Mouse (Mus musculus): ENCODE measurements around the gene Slc9b2. TPM values are rescaled to one million over a fixed set of nuclear protein-coding genes. Genes with fewer than 3 reads are reported as not detected.

The Slc9b2 gene
- polyA plus RNA-seq, 1 experiment from 2014 or later = 5.1 TPM

DNA sequence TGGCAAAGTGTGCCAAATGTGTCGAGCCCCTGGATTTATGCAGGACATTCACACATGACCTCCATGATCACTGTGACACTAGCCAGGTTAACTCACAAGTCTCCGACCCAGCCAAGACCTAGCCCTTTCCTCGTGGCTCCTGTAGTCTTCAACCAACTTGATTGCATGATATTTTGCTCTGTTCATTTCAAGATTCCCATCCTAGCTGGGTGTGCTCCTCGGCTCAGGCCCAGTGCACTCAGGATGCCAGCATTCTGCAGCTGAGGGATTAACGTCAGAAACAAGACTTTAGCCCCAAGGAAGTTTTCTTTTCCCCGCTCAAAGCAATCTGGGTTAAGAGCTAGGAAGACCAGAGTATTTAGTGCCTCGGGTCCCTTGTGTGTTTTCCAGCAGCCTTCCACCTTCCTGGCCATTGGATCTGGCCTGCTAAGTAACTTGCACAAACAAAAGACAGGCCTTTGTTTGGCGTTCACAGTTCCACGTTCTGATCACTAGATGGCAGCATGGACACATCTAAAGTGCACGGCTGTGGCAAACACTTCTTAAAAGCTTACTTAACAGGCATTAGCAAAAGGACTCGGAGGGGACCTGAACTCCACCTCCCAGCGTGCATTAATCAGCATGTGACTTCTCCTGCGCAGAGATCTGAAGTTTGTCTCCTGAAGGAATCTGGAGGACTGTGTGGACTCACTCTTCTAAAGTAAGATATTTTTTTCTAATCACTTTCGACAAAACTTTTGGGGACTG lies 26.7 kb upstream of the Slc9b2 start, which contains the start of gene Bdh2:
TSS of gene Bdh2 (plus strand) at position 553 of the 747 bp plus-strand sequence.
- no peaks in the 10 kb centered on the region for H3K9me3 ChIP-seq (ENCODE audit: control insufficient read depth, low read length)
- no peak within 1 kb of the TSS for H3K27ac ChIP-seq (replicated peaks; ENCODE audit: low read depth, low read length)
- ATAC-seq (ENCODE audit: insufficient number of reproducible peaks, low FRiP score, low TSS enrichment, low read depth) (peak; percentile 80), DNase-seq (ENCODE audit: low spot score) (peak; percentile 93)
- no peaks in the 10 kb centered on the region for H3K27me3 ChIP-seq (ENCODE audit: control insufficient read depth, insufficient read depth, low read length)
- H3K36me3 ChIP-seq (ENCODE audit: control insufficient read depth, insufficient read depth, low read length) = no peaks in the 10 kb centered on the region
- H3K4me1 ChIP-seq (ENCODE audit: control insufficient read depth, insufficient read depth, low read length) = 0 out of 2 replicates have a peak, but pooled peaks cover 2% of the 10 kb centered on the region
- 28% methylated on average over 14 of the region's 14 CpGs for WGBS
- H3K9ac ChIP-seq (ENCODE audit: low read length) = peak within 1 kb of the TSS; percentile 67
- H3K4me2 ChIP-seq (ENCODE audit: low read depth, severe bottlenecking) = no peak within 1 kb of the TSS
- H3K4me3 ChIP-seq (ENCODE audit: low read depth, low read length) = no peak within 1 kb of the TSS

- H3K4me3 ChIP-seq (ENCODE audit: low read depth, low read length) = no peak overlapping the region
- 81% methylated on average over 8 of the region's 8 CpGs for WGBS
- 0 out of 2 replicates have a peak, but pooled peaks cover 2% of the 10 kb centered on the region for H3K4me1 ChIP-seq (ENCODE audit: control insufficient read depth, insufficient read depth, low read length)
- no peaks in the 10 kb centered on the region for H3K27me3 ChIP-seq (ENCODE audit: control insufficient read depth, insufficient read depth, low read length)
- ATAC-seq (ENCODE audit: insufficient number of reproducible peaks, low FRiP score, low TSS enrichment, low read depth) (no peak), DNase-seq (ENCODE audit: low spot score) (no peak)
- no peaks in the 10 kb centered on the region for H3K9me3 ChIP-seq (ENCODE audit: control insufficient read depth, low read length)
- no peaks in the 10 kb centered on the region for H3K36me3 ChIP-seq (ENCODE audit: control insufficient read depth, insufficient read depth, low read length)
- H3K27ac ChIP-seq (replicated peaks; ENCODE audit: low read depth, low read length) = no peak overlapping the region
- H3K9ac ChIP-seq (ENCODE audit: low read length) = no peak overlapping the region
- no peak overlapping the region for H3K4me2 ChIP-seq (ENCODE audit: low read depth, severe bottlenecking)
These were observed 25.8 kb upstream of the Slc9b2 start for GRCm38 (mm10) chr3:135281701-135282100.

DNA sequence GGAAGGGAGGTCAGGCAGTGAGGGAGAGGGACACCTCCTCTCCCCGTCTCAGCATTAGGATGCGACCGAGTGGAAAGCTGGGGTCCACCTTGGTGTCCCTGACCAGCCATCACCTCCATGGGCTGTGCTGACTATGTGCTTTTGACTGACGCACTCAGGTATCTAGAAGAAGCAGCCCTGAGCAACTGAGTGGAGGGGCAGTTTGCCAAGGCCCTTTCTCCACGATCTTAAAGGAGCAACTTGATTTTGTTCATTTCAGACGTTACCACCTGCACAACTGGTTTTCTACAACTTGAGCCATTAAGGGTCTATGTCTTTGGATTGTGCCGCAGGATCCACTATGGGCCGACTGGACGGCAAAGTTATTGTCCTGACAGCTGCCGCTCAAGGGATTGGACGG lies 22.2 kb upstream of the Slc9b2 start:
- Histone ChIP-seq H3K4me2 (ENCODE audit: low read depth, severe bottlenecking) (no peak overlapping the region), H3K27me3 (ENCODE audit: control insufficient read depth, insufficient read depth, low read length) (no peaks in the 10 kb centered on the region), H3K4me1 (ENCODE audit: control insufficient read depth, insufficient read depth, low read length) (0 out of 2 replicates have a peak, but pooled peaks cover 2% of the 10 kb centered on the region), H3K9me3 (ENCODE audit: control insufficient read depth, low read length) (no peaks in the 10 kb centered on the region), H3K4me3 (ENCODE audit: low read depth, low read length) (no peak overlapping the region), H3K9ac (ENCODE audit: low read length) (no peak overlapping the region), H3K27ac (replicated peaks; ENCODE audit: low read depth, low read length) (no peak overlapping the region), H3K36me3 (ENCODE audit: control insufficient read depth, insufficient read depth, low read length) (no peaks in the 10 kb centered on the region)
- WGBS = 86% methylated on average over 11 of the region's 11 CpGs
- ATAC-seq (ENCODE audit: insufficient number of reproducible peaks, low FRiP score, low TSS enrichment, low read depth) (no peak), DNase-seq (ENCODE audit: low spot score) (no peak)

DNA sequence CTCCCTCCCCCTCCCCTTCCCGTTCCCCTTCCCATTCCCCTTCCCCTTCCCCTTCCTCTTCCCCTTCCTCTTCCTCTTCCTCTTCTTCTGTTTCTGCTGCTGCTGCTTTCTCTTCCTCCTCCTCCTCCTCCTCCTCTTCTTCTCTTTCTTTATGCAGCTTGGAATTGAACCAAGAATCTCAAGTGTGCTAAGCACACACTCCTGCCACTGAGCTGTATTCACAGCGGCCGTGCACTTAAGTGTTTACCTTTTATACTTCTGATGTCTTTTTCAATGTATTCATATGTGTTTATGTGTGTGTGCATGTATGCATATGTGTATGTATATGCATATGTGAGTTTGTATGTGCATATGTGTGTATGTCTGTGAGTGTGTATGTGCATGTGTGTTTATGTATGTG lies 21.7 kb upstream of the Slc9b2 start:
- WGBS = 93% methylated on average over 3 of the region's 3 CpGs
- H3K4me1 ChIP-seq (ENCODE audit: control insufficient read depth, insufficient read depth, low read length) = 0 out of 2 replicates have a peak, but pooled peaks cover under 1% of the 10 kb centered on the region
- ATAC-seq (ENCODE audit: insufficient number of reproducible peaks, low FRiP score, low TSS enrichment, low read depth) = no peak
- no peak for DNase-seq (ENCODE audit: low spot score)
- H3K27ac ChIP-seq (replicated peaks; ENCODE audit: low read depth, low read length) = no peak overlapping the region
- H3K36me3 ChIP-seq (ENCODE audit: control insufficient read depth, insufficient read depth, low read length) = no peaks in the 10 kb centered on the region
- no peak overlapping the region for H3K9ac ChIP-seq (ENCODE audit: low read length)
- H3K4me3 ChIP-seq (ENCODE audit: low read depth, low read length) = no peak overlapping the region
- no peaks in the 10 kb centered on the region for H3K27me3 ChIP-seq (ENCODE audit: control insufficient read depth, insufficient read depth, low read length)
- no peak overlapping the region for H3K4me2 ChIP-seq (ENCODE audit: low read depth, severe bottlenecking)
- H3K9me3 ChIP-seq (ENCODE audit: control insufficient read depth, low read length) = no peaks in the 10 kb centered on the region

GRCm38 (mm10) chr3:135288138-135288750 lies 19.3 kb upstream of the Slc9b2 start:
- WGBS = 82% methylated on average over 8 of the region's 8 CpGs
- Histone ChIP-seq H3K27me3 (ENCODE audit: control insufficient read depth, insufficient read depth, low read length) (no peaks in the 10 kb centered on the region), H3K4me1 (ENCODE audit: control insufficient read depth, insufficient read depth, low read length) (no peaks in the 10 kb centered on the region), H3K4me3 (ENCODE audit: low read depth, low read length) (no peak overlapping the region), H3K9me3 (ENCODE audit: control insufficient read depth, low read length) (no peaks in the 10 kb centered on the region), H3K9ac (ENCODE audit: low read length) (no peak overlapping the region), H3K36me3 (ENCODE audit: control insufficient read depth, insufficient read depth, low read length) (no peaks in the 10 kb centered on the region), H3K4me2 (ENCODE audit: low read depth, severe bottlenecking) (no peak overlapping the region), H3K27ac (replicated peaks; ENCODE audit: low read depth, low read length) (no peak overlapping the region)
- ATAC-seq (ENCODE audit: insufficient number of reproducible peaks, low FRiP score, low TSS enrichment, low read depth) (no peak), DNase-seq (ENCODE audit: low spot score) (no peak)

DNA sequence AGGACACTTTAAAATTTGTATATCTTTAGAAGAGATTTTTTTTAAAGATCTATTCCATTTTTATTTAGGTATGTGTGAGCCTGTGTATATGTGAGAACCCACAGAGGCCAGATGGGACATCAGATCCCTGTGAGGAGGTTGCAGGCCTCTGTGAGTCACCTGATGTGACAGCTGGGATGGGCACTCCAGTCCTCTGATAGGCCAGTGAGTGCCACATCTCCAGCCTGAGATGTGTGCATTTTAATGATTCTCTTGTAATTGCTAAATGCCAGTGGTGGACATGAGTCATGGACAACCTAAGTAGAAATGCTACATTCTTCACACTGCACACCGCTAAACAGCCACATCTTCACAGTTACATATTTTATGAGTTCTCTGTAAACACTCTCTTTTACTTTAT lies 18.4 kb upstream of the Slc9b2 start:
- no peak for ATAC-seq (ENCODE audit: insufficient number of reproducible peaks, low FRiP score, low TSS enrichment, low read depth)
- H3K4me2 ChIP-seq (ENCODE audit: low read depth, severe bottlenecking) = no peak overlapping the region
- no peaks in the 10 kb centered on the region for H3K9me3 ChIP-seq (ENCODE audit: control insufficient read depth, low read length)
- no peaks in the 10 kb centered on the region for H3K36me3 ChIP-seq (ENCODE audit: control insufficient read depth, insufficient read depth, low read length)
- no peak overlapping the region for H3K9ac ChIP-seq (ENCODE audit: low read length)
- no peak overlapping the region for H3K4me3 ChIP-seq (ENCODE audit: low read depth, low read length)
- no peaks in the 10 kb centered on the region for H3K27me3 ChIP-seq (ENCODE audit: control insufficient read depth, insufficient read depth, low read length)
- no peak for DNase-seq (ENCODE audit: low spot score)
- no peak overlapping the region for H3K27ac ChIP-seq (replicated peaks; ENCODE audit: low read depth, low read length)
- WGBS = 96% methylated on average over 1 of the region's 1 CpGs
- H3K4me1 ChIP-seq (ENCODE audit: control insufficient read depth, insufficient read depth, low read length) = no peaks in the 10 kb centered on the region

GRCm38 (mm10) chr3:135290249-135290894 lies 17.1 kb upstream of the Slc9b2 start:
- Histone ChIP-seq H3K27ac (replicated peaks; ENCODE audit: low read depth, low read length) (no peak overlapping the region), H3K9me3 (ENCODE audit: control insufficient read depth, low read length) (no peaks in the 10 kb centered on the region), H3K4me1 (ENCODE audit: control insufficient read depth, insufficient read depth, low read length) (no peaks in the 10 kb centered on the region), H3K27me3 (ENCODE audit: control insufficient read depth, insufficient read depth, low read length) (no peaks in the 10 kb centered on the region), H3K9ac (ENCODE audit: low read length) (no peak overlapping the region), H3K4me2 (ENCODE audit: low read depth, severe bottlenecking) (no peak overlapping the region), H3K36me3 (ENCODE audit: control insufficient read depth, insufficient read depth, low read length) (no peaks in the 10 kb centered on the region), H3K4me3 (ENCODE audit: low read depth, low read length) (no peak overlapping the region)
- 97% methylated on average over 7 of the region's 7 CpGs for WGBS
- DNase-seq (ENCODE audit: low spot score) = peak; percentile 66
- ATAC-seq (ENCODE audit: insufficient number of reproducible peaks, low FRiP score, low TSS enrichment, low read depth) = peak; percentile 73

DNA sequence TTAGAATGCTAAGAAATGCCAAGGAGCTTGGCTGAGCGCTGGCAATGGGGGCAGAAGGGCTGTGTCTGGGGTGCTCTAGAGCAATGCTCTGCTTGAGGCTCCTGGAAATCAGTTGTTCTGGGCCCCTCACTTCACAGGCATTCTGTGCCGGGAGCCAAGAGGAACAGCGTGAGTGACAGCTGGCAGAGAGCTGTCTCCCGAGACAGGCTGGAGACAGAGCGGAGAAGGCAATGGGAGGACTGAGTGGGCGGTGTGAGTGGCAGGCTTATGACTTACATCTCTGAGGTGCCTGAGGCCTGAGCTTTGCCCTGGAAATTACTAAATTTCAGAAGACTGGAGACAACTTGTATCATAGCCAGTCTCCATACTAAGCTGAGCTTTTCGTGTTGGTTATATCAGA lies 13.8 kb upstream of the Slc9b2 start:
- no peak overlapping the region for H3K9ac ChIP-seq (ENCODE audit: low read length)
- 67% methylated on average over 7 of the region's 7 CpGs for WGBS
- ATAC-seq (ENCODE audit: insufficient number of reproducible peaks, low FRiP score, low TSS enrichment, low read depth) = no peak

More for the DNA sequence above, 13.8 kb upstream of the Slc9b2 start:
- Histone ChIP-seq H3K9me3 (ENCODE audit: control insufficient read depth, low read length) (no peaks in the 10 kb centered on the region), H3K4me1 (ENCODE audit: control insufficient read depth, insufficient read depth, low read length) (no peaks in the 10 kb centered on the region), H3K4me3 (ENCODE audit: low read depth, low read length) (no peak overlapping the region), H3K36me3 (ENCODE audit: control insufficient read depth, insufficient read depth, low read length) (no peaks in the 10 kb centered on the region), H3K27me3 (ENCODE audit: control insufficient read depth, insufficient read depth, low read length) (no peaks in the 10 kb centered on the region), H3K4me2 (ENCODE audit: low read depth, severe bottlenecking) (no peak overlapping the region), H3K27ac (replicated peaks; ENCODE audit: low read depth, low read length) (no peak overlapping the region)
- no peak for DNase-seq (ENCODE audit: low spot score)
